Mouse (Mus musculus): ENCODE results near the gene Tbx3. TPM values are rescaled to one million over a fixed set of nuclear protein-coding genes. Genes with fewer than 3 reads are reported as not detected.

Gene Tbx3
- polyA plus RNA-seq, 1 experiment from 2014 or later, result 2.4 TPM

DNA sequence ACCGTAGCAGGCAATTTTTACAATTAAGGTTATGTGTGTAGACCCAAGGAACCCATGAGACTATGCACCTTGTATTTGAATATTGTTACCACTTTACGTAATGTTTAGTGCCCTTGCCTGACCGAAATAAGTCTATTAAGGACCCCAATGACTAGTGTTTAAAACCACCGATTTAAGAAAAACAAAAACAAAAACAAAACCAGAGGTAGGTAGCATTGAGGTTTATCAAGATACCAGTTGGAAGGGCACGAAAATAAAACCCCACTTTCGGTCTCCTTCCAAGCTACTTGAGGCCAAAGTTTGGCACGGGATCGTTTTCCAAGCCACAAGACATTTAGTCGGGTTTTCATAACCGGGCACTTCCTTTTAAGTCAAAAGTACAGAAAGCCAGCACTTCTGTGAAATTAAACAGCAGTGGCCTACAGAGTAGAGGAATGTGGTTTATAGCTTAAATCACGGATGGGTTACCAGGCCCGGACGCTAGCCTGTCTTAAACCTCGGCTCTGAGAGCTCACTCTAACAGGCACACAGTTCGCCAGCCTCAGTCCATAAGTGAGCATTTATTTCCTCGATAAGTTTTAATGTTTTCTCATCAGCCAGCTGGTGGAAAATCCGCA is 2.6 kb downstream of the Tbx3 start:
- H3K4me2 ChIP-seq (ENCODE audit: low read length), result no peak overlapping the region
- H3K9me3 ChIP-seq (replicated peaks; ENCODE audit: control insufficient read depth, low read length, poor library complexity, severe bottlenecking), result no peaks in the 10 kb centered on the region
- 2% methylated on average over 17 of the region's 17 CpGs for WGBS
- H3K36me3 ChIP-seq (ENCODE audit: control insufficient read depth, insufficient read depth, low read length), result no peaks in the 10 kb centered on the region
- peak overlapping the region; percentile 4; the same call in 1 of the 2 replicates for H3K4me3 ChIP-seq (ENCODE audit: low read depth, low read length)
- ATAC-seq, result no peak
- no peak overlapping the region for H3K27ac ChIP-seq (ENCODE audit: low read length)
- peaks cover 8% of the 10 kb centered on the region; the same call in 1 of the 2 replicates for H3K4me1 ChIP-seq (ENCODE audit: control insufficient read depth, insufficient read depth, low read length)
- H3K27me3 ChIP-seq (ENCODE audit: control insufficient read depth, insufficient read depth, low read depth, low read length), result peaks cover 66% of the 10 kb centered on the region
- no peak overlapping the region for H3K9ac ChIP-seq (ENCODE audit: low read depth, low read length)

DNA sequence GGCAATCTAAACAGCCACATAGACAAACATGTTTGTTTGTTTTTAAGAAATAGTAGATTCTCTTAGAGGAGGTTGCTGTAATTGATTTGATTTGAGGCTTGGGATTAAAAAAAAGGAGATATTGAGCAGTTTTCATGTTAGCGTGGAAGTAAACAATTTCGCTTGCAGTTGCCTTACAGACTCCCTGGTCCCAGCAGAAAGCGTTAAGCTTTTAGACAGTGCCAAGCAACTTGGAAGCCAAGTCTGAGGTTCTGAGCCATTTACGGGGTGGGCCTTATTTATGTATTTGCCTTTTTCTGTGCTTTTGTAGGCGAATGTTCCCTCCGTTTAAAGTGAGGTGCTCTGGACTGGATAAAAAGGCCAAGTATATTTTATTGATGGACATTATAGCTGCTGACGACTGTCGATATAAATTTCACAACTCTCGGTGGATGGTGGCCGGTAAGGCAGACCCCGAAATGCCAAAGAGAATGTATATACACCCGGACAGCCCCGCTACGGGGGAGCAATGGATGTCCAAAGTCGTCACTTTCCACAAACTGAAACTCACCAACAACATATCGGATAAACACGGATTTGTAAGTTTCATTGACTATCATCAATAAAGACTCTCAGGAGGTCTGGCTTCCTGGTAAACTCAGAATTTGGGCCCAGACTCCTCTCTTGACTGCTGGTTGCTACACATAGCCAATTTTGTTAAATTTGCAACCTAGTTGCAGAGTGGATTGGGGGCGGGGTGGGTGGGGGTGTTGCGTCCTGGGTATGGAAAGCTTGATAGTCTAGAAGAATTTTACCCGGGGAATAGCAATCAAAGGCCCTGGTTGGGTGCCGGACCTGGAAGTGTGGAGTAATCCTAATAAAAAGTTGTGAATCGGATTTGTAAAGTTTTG is 3.5 kb downstream of the Tbx3 start:
- H3K36me3 ChIP-seq (ENCODE audit: control insufficient read depth, insufficient read depth, low read length), result no peaks in the 10 kb centered on the region
- H3K27me3 ChIP-seq (ENCODE audit: control insufficient read depth, insufficient read depth, low read depth, low read length), result peaks cover 66% of the 10 kb centered on the region
- no peaks in the 10 kb centered on the region for H3K9me3 ChIP-seq (replicated peaks; ENCODE audit: control insufficient read depth, low read length, poor library complexity, severe bottlenecking)
- no peak overlapping the region for H3K27ac ChIP-seq (ENCODE audit: low read length)
- 4% methylated on average over 22 of the region's 22 CpGs for whole genome bisulfite sequencing
- no peak overlapping the region for H3K4me2 ChIP-seq (ENCODE audit: low read length)
- no peak overlapping the region for H3K9ac ChIP-seq (ENCODE audit: low read depth, low read length)
- H3K4me3 ChIP-seq (ENCODE audit: low read depth, low read length), result no peak overlapping the region
- ATAC-seq, result no peak
- H3K4me1 ChIP-seq (ENCODE audit: control insufficient read depth, insufficient read depth, low read length), result peaks cover 8% of the 10 kb centered on the region; the same call in 1 of the 2 replicates

DNA sequence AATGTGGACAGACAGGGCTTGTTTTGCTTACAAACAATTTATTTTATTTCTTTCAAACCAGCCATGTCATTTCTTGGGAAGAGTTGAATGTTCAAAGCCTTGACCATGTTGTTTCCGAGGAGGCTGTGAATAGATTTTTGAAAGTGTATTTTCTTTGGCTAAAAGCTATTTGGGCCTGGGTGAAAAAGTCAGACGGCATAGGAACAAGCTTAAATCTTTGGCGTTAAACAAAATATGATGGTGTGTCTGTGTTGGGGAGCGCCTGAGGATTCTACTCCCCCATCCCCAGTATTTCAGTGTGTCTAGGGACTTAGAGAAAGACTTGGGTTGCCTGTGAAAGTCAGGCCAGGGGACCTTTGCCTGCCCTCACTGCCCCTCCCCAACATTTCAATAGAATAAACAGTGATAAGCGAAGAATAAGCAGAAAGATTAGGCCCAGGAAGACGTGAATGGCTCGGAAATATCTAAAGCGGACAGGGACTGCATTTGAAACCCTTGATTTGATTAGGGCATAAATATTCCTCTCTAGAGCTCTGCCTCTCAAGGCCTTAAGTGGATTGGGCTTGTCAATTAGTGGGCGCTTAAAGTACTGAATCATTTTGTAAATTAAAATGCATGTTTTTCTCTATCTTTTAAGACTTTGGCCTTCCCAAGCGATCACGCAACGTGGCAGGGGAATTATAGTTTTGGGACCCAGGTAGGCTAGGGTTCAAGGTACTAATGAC is 4.3 kb downstream of the Tbx3 start:
- Histone ChIP-seq H3K9ac (ENCODE audit: low read depth, low read length) (no peak overlapping the region), H3K4me2 (ENCODE audit: low read length) (no peak overlapping the region), H3K9me3 (replicated peaks; ENCODE audit: control insufficient read depth, low read length, poor library complexity, severe bottlenecking) (no peaks in the 10 kb centered on the region), H3K4me1 (ENCODE audit: control insufficient read depth, insufficient read depth, low read length) (peaks cover 8% of the 10 kb centered on the region; the same call in 1 of the 2 replicates), H3K27ac (ENCODE audit: low read length) (no peak overlapping the region), H3K27me3 (ENCODE audit: control insufficient read depth, insufficient read depth, low read depth, low read length) (peaks cover 63% of the 10 kb centered on the region), H3K4me3 (ENCODE audit: low read depth, low read length) (no peak overlapping the region), H3K36me3 (ENCODE audit: control insufficient read depth, insufficient read depth, low read length) (no peaks in the 10 kb centered on the region)
- WGBS, result 6% methylated on average over 12 of the region's 12 CpGs
- no peak for ATAC-seq

DNA sequence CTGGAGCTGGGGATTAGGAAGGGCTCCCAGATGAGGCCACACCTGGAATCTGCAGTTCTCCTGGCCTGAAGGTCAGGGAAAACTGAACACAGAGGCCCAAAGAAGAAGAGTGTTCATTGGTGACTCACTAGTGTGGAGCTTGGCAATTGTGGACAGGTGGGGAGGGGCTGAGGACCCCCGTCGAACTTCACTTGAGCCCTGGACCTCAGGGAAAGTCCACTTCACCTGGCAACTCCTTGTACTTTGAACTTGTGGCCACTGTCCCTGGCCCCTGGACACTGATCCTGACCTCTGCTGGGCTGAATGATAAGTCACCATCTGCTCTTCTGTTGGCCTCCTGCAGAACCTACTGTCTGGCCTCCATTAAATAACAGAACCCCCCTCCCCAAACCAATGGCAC is 5.8 kb downstream of the Tbx3 start:
- no peaks in the 10 kb centered on the region for H3K9me3 ChIP-seq (replicated peaks; ENCODE audit: control insufficient read depth, low read length, poor library complexity, severe bottlenecking)
- WGBS, result 32% methylated on average over 2 of the region's 2 CpGs

DNA sequence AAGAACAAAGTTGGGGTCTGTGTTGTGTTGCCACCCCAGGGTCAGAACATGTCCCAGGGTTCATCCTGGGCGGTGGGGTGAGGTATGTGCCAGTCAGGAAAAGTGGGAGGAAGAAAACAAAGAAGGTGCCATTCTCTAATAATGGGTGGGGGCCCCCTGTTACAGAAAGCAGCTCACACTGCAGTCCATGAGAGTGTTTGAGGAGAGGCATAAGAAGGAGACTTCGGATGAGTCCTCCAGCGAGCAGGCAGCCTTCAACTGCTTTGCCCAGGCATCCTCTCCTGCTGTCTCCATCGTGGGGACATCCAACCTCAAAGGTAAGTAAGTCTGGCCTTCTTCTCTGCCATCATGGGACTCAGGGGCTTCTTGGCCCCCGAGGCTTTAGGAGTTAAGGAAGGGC is 8.0 kb downstream of the Tbx3 start:
- H3K4me2 ChIP-seq (ENCODE audit: low read length), result no peak overlapping the region
- WGBS, result 5% methylated on average over 5 of the region's 5 CpGs
- H3K9me3 ChIP-seq (replicated peaks; ENCODE audit: control insufficient read depth, low read length, poor library complexity, severe bottlenecking), result no peaks in the 10 kb centered on the region
- peaks cover 86% of the 10 kb centered on the region for H3K27me3 ChIP-seq (ENCODE audit: control insufficient read depth, insufficient read depth, low read depth, low read length)
- H3K4me3 ChIP-seq (ENCODE audit: low read depth, low read length), result no peak overlapping the region
- H3K27ac ChIP-seq (ENCODE audit: low read length), result no peak overlapping the region
- no peak overlapping the region for H3K9ac ChIP-seq (ENCODE audit: low read depth, low read length)
- H3K4me1 ChIP-seq (ENCODE audit: control insufficient read depth, insufficient read depth, low read length), result no peaks in the 10 kb centered on the region
- no peak for ATAC-seq
- H3K36me3 ChIP-seq (ENCODE audit: control insufficient read depth, insufficient read depth, low read length), result no peaks in the 10 kb centered on the region

More for the DNA sequence above, 5.8 kb downstream of the Tbx3 start:
- Histone ChIP-seq H3K4me3 (ENCODE audit: low read depth, low read length) (no peak overlapping the region), H3K9ac (ENCODE audit: low read depth, low read length) (no peak overlapping the region), H3K27ac (ENCODE audit: low read length) (no peak overlapping the region), H3K36me3 (ENCODE audit: control insufficient read depth, insufficient read depth, low read length) (no peaks in the 10 kb centered on the region), H3K4me1 (ENCODE audit: control insufficient read depth, insufficient read depth, low read length) (no peaks in the 10 kb centered on the region), H3K4me2 (ENCODE audit: low read length) (no peak overlapping the region), H3K27me3 (ENCODE audit: control insufficient read depth, insufficient read depth, low read depth, low read length) (peaks cover 74% of the 10 kb centered on the region)
- ATAC-seq, result no peak

DNA sequence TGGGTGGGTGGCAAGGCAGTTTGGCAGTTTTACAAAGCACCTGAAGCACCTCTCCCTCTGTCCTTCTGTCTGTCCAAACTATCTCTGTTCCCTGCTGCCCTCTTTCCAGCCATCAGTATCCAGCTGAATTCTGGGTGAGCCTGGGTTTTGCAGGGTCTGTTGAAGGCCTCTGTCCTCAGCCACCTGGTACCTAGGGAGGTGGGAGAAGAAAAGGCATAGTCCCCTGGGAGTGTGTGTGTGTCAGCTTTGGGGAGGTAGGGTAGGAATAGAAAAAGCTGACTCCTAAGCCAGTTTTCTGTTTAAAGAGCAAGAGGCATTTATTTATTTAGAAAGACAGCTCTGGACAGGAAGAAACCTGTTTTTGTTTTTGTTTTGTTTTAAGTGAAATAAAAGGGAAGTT is 8.6 kb downstream of the Tbx3 start:
- no peak overlapping the region for H3K27ac ChIP-seq (ENCODE audit: low read length)
- no peak overlapping the region for H3K4me2 ChIP-seq (ENCODE audit: low read length)
- H3K9ac ChIP-seq (ENCODE audit: low read depth, low read length), result no peak overlapping the region
- ATAC-seq, result no peak
- H3K36me3 ChIP-seq (ENCODE audit: control insufficient read depth, insufficient read depth, low read length), result no peaks in the 10 kb centered on the region
- no peaks in the 10 kb centered on the region for H3K9me3 ChIP-seq (replicated peaks; ENCODE audit: control insufficient read depth, low read length, poor library complexity, severe bottlenecking)
- H3K4me3 ChIP-seq (ENCODE audit: low read depth, low read length), result no peak overlapping the region
- peaks cover 85% of the 10 kb centered on the region for H3K27me3 ChIP-seq (ENCODE audit: control insufficient read depth, insufficient read depth, low read depth, low read length)
- no peaks in the 10 kb centered on the region for H3K4me1 ChIP-seq (ENCODE audit: control insufficient read depth, insufficient read depth, low read length)

DNA sequence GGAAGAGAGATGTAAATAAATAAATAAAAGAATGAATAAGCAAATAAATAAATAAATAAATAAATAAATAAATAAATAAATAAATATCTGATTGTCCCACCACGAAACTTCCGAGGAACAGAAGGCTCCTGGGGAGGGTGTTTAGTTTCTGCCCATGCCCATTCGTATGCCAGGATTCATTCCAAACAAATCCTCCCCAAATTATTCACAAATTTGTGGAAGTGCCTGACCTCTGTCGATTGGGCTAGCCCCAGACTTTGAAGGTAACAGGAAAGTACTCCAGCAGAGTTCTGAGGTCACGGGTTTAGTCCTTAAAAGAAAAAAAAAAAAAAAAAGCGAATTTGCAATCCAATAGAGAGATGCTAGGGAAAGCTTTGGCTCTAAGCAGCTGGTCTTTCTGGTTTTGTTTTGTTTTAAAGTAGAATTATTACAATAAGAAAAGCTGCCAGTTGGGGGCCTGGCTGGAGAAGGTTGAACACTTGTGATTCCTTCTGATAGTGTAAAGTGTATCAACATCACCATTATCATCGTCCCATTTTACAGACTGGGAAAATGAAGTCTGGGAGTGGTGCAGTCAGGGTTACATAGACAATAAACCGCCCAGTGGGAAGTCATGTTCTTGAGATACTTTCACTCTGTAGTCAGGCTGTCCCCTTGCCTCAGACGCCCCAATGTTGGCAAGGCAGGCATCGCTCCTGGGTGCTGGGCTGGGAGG is 9.3 kb downstream of the Tbx3 start:
- Histone ChIP-seq H3K27ac (ENCODE audit: low read length) (no peak overlapping the region), H3K4me2 (ENCODE audit: low read length) (no peak overlapping the region), H3K9me3 (replicated peaks; ENCODE audit: control insufficient read depth, low read length, poor library complexity, severe bottlenecking) (no peaks in the 10 kb centered on the region), H3K4me3 (ENCODE audit: low read depth, low read length) (no peak overlapping the region), H3K4me1 (ENCODE audit: control insufficient read depth, insufficient read depth, low read length) (no peaks in the 10 kb centered on the region), H3K27me3 (ENCODE audit: control insufficient read depth, insufficient read depth, low read depth, low read length) (peaks cover 80% of the 10 kb centered on the region), H3K36me3 (ENCODE audit: control insufficient read depth, insufficient read depth, low read length) (no peaks in the 10 kb centered on the region), H3K9ac (ENCODE audit: low read depth, low read length) (no peak overlapping the region)
- ATAC-seq, result no peak
- WGBS, result 12% methylated on average over 10 of the region's 10 CpGs

DNA sequence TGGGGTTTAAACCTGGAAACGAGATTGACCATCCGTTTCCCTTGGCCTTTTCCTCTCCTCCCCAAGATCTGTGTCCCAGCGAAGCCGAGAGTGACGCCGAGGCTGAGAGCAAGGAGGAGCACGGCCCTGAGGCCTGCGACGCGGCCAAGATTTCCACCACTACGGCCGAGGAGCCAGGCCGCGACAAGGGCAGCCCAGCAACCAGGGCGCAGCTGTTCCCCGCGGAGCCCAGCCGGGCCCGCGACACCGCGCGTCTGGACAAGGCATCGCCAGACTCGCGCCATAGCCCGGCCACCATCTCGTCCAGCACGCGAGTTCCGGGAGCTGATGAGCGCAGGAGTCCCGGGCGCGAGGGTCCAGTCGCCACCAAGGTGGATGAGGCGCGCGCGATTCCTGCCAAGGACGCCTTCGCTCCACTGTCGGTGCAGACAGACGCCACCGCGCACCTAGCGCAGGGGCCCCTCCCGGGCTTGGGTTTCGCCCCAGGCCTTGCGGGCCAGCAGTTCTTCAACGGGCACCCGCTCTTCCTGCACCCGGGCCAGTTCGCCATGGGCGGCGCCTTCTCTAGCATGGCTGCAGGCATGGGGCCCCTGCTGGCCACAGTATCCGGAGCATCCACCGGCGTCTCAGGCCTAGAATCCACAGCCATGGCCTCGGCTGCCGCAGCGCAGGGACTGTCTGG is 10.0 kb downstream of the Tbx3 start:
- Histone ChIP-seq H3K9me3 (replicated peaks; ENCODE audit: control insufficient read depth, low read length, poor library complexity, severe bottlenecking) (no peaks in the 10 kb centered on the region), H3K36me3 (ENCODE audit: control insufficient read depth, insufficient read depth, low read length) (no peaks in the 10 kb centered on the region), H3K4me1 (ENCODE audit: control insufficient read depth, insufficient read depth, low read length) (no peaks in the 10 kb centered on the region), H3K27me3 (ENCODE audit: control insufficient read depth, insufficient read depth, low read depth, low read length) (peaks cover 80% of the 10 kb centered on the region), H3K4me3 (ENCODE audit: low read depth, low read length) (no peak overlapping the region), H3K27ac (ENCODE audit: low read length) (no peak overlapping the region), H3K4me2 (ENCODE audit: low read length) (no peak overlapping the region), H3K9ac (ENCODE audit: low read depth, low read length) (no peak overlapping the region)
- no peak for ATAC-seq
- 3% methylated on average over 61 of the region's 62 CpGs for WGBS

All from midbrain, embryonic 16.5 days (tissue).